Mouse (Mus musculus): ENCODE measurements around the gene Lingo3.

DNA sequence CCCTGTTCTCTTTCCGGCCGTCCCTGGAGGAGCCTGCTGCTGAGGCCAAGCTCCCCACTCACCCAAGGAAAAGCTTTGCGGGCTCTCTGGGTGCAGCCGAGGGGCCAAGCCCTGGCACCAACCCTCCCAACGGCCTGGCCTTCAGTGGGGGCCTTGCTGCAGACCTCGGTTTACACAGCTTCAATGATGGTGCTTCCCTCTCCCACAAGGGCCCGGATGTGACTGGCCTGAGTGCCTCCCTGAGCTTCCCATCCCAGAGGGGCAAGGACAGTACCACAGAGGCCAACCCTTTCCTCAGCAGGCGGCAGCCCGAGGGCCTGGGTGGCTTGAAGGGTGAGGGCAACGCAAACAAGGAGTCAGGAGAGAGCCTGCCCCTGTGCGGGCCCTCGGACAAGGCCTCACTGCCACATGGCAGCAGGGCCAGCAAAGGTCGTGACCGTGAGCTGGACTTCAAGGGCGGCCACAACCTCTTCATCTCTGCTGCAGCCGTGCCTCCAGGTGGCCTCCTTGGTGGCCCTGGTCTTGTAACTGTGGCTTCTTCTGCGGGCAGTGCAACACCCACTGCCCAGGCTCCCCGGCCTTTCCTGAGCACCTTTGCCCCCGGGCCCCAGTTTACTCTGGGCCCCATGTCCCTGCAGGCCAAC lies 53.0 kb downstream of the Lingo3 start:
- TF ChIP-seq CTCF (IDR thresholded peaks at IDR 0.05; ENCODE audit: extremely low read depth, insufficient read depth, low read length): no peak
- TF ChIP-seq POLR2A (IDR thresholded peaks at IDR 0.05; ENCODE audit: extremely low read depth, insufficient read depth, low read length): no peak

All from cortical plate, adult 2 months (tissue).